Mouse (Mus musculus) embryonic fibroblast, embryonic 13.5 days (primary cell): ENCODE results near the gene Gjc1. TPM values are rescaled to one million over a fixed set of nuclear protein-coding genes. Genes with fewer than 3 reads are reported as not detected.

ENCODE experiments used
- H3K27ac ChIP-seq: 2 replicates; pipeline ENCODE4 v1.5.1; 2012; ENCODE audit warnings: low read length, control low read depth, inconsistent platforms; ENCODE audit not compliant: insufficient read depth
- H3K4me1 ChIP-seq: 2 replicates; pipeline ENCODE4 v1.6.1; 2011; ENCODE audit warnings: low read length; ENCODE audit not compliant: control insufficient read depth, insufficient read depth
- H3K4me3 ChIP-seq: 2 replicates; pipeline ENCODE4 v1.5.1; 2011; ENCODE audit warnings: mild to moderate bottlenecking, control low read depth, low read length; ENCODE audit not compliant: insufficient read depth
- CTCF ChIP-seq: IDR thresholded peaks from 2 replicates; pipeline ENCODE4 v1.5.1; 2011; ENCODE audit warnings: mild to moderate bottlenecking, control low read depth, low read length, moderate library complexity, borderline replicate concordance; ENCODE audit not compliant: insufficient read depth
- POLR2A ChIP-seq: IDR thresholded peaks from 2 replicates; pipeline ENCODE4 v1.6.1; 2011; ENCODE audit warnings: low read depth, mild to moderate bottlenecking, control low read depth, low read length, moderate library complexity
- polyA plus RNA-seq: library from polyadenylated mRNA; stranded (reverse); fragments of >200 nt; gene quantifications from 2 replicates; pipeline ENCODE4 v1.2.4, GENCODE M21; 2011; ENCODE audit warnings: low read depth; ENCODE audit not compliant: missing spikeins, insufficient read length

Gene Gjc1
- polyA plus RNA-seq, 1 experiment, result 43.5 TPM

DNA sequence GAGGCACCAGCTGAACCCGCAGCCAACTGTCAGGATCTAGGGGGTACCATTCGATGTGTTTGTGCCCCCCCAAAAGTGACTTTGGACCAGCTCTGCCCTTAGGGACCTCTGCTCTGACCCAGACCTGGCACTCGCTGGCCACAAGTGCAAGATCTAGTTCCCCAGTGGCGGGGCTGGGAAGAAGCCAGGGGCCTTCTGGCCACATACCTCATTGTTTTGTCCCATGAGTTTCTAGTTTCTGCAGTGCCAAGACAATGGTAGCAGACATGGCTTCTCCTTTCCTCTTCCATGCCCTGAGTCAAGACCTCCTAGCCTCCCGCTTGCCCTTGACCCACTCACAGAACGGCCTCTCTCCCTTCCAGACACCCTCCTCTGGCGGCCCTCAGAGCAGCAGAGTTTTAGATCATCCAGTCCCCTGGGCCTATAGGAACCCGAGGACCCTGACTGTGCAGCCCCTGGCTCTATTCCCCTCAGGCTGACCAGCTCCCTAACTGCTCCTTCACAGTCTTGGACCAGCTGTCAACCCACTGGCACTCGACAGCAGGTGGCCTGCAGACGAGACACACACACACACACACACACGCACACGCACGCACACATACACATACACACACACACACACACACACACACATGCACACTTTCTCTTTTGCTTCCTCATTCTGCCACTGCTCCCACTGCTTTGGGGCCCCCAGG, 66.5 kb downstream of the Gjc1 start:
- Histone ChIP-seq H3K4me1 (peaks cover 5% of the 10 kb centered on the region; the same call in 1 of the 2 replicates), H3K4me3 (no peak overlapping the region), H3K27ac (no peak overlapping the region)
- no peak for TF ChIP-seq POLR2A
- TF ChIP-seq CTCF, result no peak

DNA sequence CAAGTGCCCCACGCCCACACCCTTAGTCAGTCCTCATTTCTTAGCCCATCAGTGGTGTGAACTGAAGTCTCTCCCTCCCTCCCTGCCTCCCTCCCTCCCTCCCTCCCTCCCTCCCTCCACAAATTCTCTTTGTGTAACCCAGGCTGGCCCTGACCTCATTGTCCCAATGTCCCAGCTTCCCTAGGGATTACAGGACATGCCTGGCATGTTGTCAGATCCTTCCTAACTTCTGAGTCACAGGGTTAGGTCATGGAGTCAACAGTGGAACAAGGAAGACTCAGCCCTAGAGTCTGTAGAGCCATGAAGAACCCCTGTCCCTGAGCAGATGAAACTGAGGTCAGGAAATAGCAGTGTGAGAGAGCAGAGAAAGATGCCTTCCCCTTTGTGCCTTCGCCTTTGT, 69.8 kb downstream of the Gjc1 start:
- Histone ChIP-seq H3K4me3 (no peak overlapping the region), H3K27ac (no peak overlapping the region), H3K4me1 (peaks cover 5% of the 10 kb centered on the region; the same call in 1 of the 2 replicates)
- no peak for TF ChIP-seq CTCF
- no peak for TF ChIP-seq POLR2A

Other genes with a start within 250 kb of the Gjc1 start
- gene Gm11627, start 240.2 kb downstream of the Gjc1 start, polyA plus RNA-seq, result 2.5 and 3.2 TPM in 2 replicates
- 54.6 and 75.0 TPM in 2 replicates for gene Fzd2, start 215.3 kb downstream of the Gjc1 start, polyA plus RNA-seq
- not detected in 2 replicates for gene Meioc, start 156.0 kb downstream of the Gjc1 start, polyA plus RNA-seq
- 25.6 and 26.4 TPM in 2 replicates for gene Ccdc43, start 121.9 kb downstream of the Gjc1 start, polyA plus RNA-seq
- gene Adam11, start 58.3 kb downstream of the Gjc1 start, polyA plus RNA-seq, result 0.40 and 2.0 TPM in 2 replicates
- not detected in 2 replicates for gene Higd1b, start 16.1 kb upstream of the Gjc1 start, polyA plus RNA-seq
- gene Eftud2, start 61.3 kb upstream of the Gjc1 start, polyA plus RNA-seq, result 75.9 and 77.9 TPM in 2 replicates
- 0.49 and 0.73 TPM in 2 replicates for gene Ccdc103, start 61.5 kb upstream of the Gjc1 start, polyA plus RNA-seq
- gene Fam187a, start 65.5 kb upstream of the Gjc1 start, polyA plus RNA-seq, result not detected in 2 replicates
- gene Gfap, start 81.2 kb upstream of the Gjc1 start, polyA plus RNA-seq, result 1.4 TPM in 1 of 2 replicates, not detected in the other
- gene Kif18b, start 105.4 kb upstream of the Gjc1 start, polyA plus RNA-seq, result 10.5 and 15.7 TPM in 2 replicates
- not detected in 2 replicates for gene C1ql1, start 127.0 kb upstream of the Gjc1 start, polyA plus RNA-seq
- 91.1 and 111 TPM in 2 replicates for gene Nmt1, start 208.5 kb upstream of the Gjc1 start, polyA plus RNA-seq
- 57.7 and 66.6 TPM in 2 replicates for gene Dcakd, start 208.6 kb upstream of the Gjc1 start, polyA plus RNA-seq